Mouse (Mus musculus): ENCODE measurements around the gene Polr2f. TPM values are rescaled to one million over a fixed set of nuclear protein-coding genes. Genes with fewer than 3 reads are reported as not detected.

Polr2f gene
- total RNA-seq, 4 experiments from 2014 or later, result 120 to 161 (median 139) TPM

- no peak for DNase-seq
These were observed 22.0 kb downstream of the Polr2f start for GRCm38 (mm10) chr15:79162822-79163221.

- DNase-seq, result no peak
These were observed 23.4 kb downstream of the Polr2f start for GRCm38 (mm10) chr15:79164251-79164650.

DNA sequence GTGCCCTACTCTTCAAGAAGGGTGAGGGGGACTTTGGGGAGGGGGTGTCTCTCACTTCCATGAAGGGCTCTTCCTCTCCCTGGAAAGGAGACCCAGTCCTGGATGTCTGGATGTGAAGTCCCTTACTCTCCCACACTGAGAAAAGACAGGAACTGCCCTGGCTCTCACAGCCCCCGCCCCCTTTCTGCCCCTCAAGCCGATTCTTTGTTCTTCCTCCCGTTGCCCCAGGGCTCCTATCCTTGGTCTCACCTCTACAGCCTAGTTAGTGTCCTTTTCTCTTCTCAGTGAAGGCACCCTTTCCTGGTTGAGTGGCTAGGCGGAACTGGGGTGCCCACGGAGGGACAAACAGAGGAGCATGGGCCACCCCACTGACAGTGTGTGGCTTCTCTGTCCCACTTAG, 24.3 kb downstream of the Polr2f start, which contains the start of gene Sox10:
Gene Sox10 (minus strand): TSS at position 101 of the 400 bp plus-strand sequence.
- no peak for DNase-seq

DNA sequence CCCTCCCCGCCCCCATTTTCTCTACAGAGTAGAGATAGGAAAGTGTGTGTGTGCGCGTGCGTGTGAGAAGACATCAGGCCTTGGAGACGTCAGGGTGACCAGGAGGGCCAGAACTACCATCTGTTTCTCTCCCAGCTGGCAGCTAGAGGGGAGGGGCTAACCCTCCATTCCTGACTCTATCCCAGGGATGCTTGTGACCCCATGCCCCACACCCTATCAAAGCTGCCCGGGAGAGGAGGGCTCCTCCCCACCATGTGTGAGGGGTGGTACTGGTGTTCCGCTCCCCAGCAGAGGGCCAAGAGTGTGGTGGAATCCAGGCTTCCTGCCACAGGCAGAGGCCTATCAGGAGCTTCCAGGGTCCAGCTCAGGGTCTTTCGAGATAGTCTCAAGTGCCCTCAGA, 25.9 kb downstream of the Polr2f start:
- DNase-seq, result no peak

- DNase-seq, result no peak
These were observed 36.1 kb downstream of the Polr2f start for GRCm38 (mm10) chr15:79176905-79177304.

- DNase-seq, result no peak
These were observed 44.4 kb downstream of the Polr2f start for GRCm38 (mm10) chr15:79185213-79185612.

DNA sequence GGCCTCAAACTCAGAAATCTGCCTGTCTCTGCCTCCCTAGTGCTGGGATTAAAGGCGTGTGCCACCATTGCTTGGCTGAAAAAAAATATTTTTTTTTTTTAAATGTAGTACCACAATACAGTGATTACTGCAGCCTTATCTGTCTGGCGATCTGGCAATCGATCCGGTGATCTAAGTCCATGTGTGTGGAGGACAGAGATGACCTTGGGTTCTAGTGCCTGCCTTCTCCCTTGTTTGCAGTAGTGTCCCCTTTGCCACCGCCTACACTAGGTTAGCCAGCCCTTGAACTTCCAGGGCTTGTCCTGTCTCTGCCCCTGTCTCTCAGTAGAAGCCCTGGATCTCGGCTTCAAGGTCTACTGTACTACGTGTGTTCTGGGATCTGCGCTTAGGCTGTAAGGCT, 47.0 kb downstream of the Polr2f start:
- no peak for DNase-seq

GRCm38 (mm10) chr15:79191426-79191825, 50.6 kb downstream of the Polr2f start:
- no peak for DNase-seq

GRCm38 (mm10) chr15:79192450-79192849, 51.6 kb downstream of the Polr2f start:
- no peak for DNase-seq

DNA sequence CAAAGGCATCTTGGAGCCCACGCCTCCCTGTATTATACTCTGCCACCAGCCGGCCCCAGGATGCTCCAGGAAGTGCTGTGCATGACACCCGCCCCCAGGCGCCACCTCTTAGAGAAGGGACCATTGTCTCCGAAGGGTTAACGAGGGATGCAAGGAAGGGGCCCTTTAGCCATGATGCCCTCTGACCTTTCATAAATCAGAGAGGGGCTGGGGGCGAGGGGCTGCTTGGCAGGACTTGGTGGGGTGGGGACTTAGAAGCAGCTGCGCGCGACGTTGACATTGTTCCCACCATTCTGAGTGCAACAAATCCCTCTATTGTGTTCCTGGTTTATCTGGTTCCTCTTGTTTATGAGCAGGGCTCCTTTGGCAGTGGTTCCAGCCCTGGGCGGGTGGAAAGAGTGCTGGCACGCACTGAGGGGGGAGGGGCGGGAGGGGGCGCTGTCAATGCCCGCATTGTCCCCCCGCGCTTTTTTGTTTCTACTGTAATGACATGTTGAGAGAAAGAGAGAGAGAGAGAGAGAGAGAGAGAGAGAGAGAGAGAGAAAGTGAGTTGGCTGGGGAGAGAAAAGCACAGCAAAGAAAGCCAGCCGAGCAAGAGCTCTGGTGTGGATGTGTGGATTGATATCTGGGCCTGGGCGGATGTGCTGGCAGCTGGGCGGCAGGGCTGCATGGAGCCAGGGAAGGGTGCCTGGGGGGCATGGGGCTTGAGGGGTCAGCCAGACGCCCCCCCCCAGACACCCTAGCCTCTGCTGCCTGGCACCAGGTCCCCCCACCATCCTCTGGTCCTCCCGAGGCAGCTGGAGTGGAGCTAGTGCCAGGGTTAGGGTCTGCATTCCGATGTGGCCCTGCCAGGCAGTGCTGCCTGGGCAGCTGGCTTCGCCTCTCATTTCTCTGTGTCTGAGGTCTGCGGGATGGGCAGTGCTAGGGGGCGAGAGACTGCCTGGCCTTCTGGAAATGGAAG, 52.4 kb downstream of the Polr2f start:
- no peak for DNase-seq

- DNase-seq, result no peak
These were observed 53.2 kb downstream of the Polr2f start for GRCm38 (mm10) chr15:79194048-79194447.

DNA sequence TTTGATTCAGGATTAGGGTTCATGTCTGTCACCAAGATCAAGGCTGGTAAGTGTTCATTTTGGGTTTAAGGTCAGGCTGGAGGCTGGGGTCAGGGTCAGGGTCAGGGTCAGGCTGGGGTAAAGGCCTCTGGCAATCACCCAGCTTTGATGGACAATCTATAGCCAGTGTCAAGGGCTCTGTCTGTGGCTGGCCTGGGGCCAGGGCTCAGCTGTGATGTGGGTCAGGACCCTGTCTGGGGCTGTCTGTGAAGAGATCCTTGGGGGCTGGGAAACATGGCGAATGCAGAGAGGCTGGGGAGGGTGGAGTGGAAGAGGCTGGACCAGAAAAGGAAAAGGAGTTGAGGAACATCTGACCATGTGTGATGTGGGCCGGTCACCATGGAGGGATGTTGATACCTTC, 54.1 kb downstream of the Polr2f start:
- no peak for DNase-seq

GRCm38 (mm10) chr15:79195492-79195891, 54.7 kb downstream of the Polr2f start:
- peak; percentile 54 for DNase-seq

- DNase-seq, result no peak
These were observed 58.7 kb downstream of the Polr2f start for GRCm38 (mm10) chr15:79199390-79199976.

Other genes with a start within 250 kb of the Polr2f start
- gene Gm49510, start 241.3 kb upstream of the Polr2f start, total RNA-seq (2022), result under 1 TPM in 1 of 4 experiments, not detected in 3; 0.45 TPM
- 10 to 100 TPM in 2 of 4 experiments, 1 to 10 TPM in 2; 8.5 to 23.0 (median 15.2) TPM for gene Sh3bp1, start 241.2 kb upstream of the Polr2f start, total RNA-seq (2022)
- gene Pdxp, start 227.1 kb upstream of the Polr2f start, total RNA-seq (2022), result 1 to 10 TPM; 4.6 to 8.6 (median 5.9) TPM
- 100 to 1,000 TPM; 294 to 595 (median 433) TPM for gene Lgals1, start 214.3 kb upstream of the Polr2f start, total RNA-seq (2022)
- 10 to 100 TPM; 51.2 to 58.9 (median 52.1) TPM for gene Nol12, start 206.1 kb upstream of the Polr2f start, total RNA-seq (2022)
- 100 to 1,000 TPM; 121 to 175 (median 150) TPM for gene Triobp, start 193.3 kb upstream of the Polr2f start, total RNA-seq (2022)
- 100 to 1,000 TPM; 122 to 250 (median 176) TPM for gene H1f0, start 112.6 kb upstream of the Polr2f start, total RNA-seq (2022)
- gene Galr3, start 99.1 kb upstream of the Polr2f start, total RNA-seq (2022), result under 1 TPM in 3 of 4 experiments, not detected in 1; 0.28 to 0.31 (median 0.30) TPM
- 10 to 100 TPM; 24.6 to 34.9 (median 28.2) TPM for gene Ankrd54, start 78.1 kb upstream of the Polr2f start, total RNA-seq (2022)
- gene Eif3l, start 65.8 kb upstream of the Polr2f start, total RNA-seq (2022), result 100 to 1,000 TPM; 136 to 157 (median 140) TPM
- 10 to 100 TPM; 40.6 to 88.2 (median 55.8) TPM for gene Micall1, start 32.1 kb upstream of the Polr2f start, total RNA-seq (2022)
- gene 1700088E04Rik, start 244 bp downstream of the Polr2f start, total RNA-seq (2022), result 10 to 100 TPM in 2 of 4 experiments, 1 to 10 TPM in 2; 7.0 to 14.8 (median 10.2) TPM
- 1 to 10 TPM; 1.4 to 2.6 (median 2.4) TPM for gene Sox10, start 24.2 kb downstream of the Polr2f start, total RNA-seq (2022)
- gene Pick1, start 88.2 kb downstream of the Polr2f start, total RNA-seq (2022), result 10 to 100 TPM; 18.1 to 38.0 (median 23.4) TPM
- gene Gm49486, start 88.4 kb downstream of the Polr2f start, total RNA-seq (2022), result not detected
- not detected for gene Slc16a8, start 113.8 kb downstream of the Polr2f start, total RNA-seq (2022)
- 1 to 10 TPM in 1 of 4 experiments, under 1 TPM in 1, not detected in 2; 0.35 to 1.6 TPM for gene Baiap2l2, start 144.5 kb downstream of the Polr2f start, total RNA-seq (2022)
- gene Pla2g6, start 187.4 kb downstream of the Polr2f start, total RNA-seq (2022), result 10 to 100 TPM; 27.8 to 36.2 (median 33.1) TPM
- gene Maff, start 205.6 kb downstream of the Polr2f start, total RNA-seq (2022), result 1 to 10 TPM; 5.2 to 6.7 (median 6.1) TPM

Data from adrenal gland, adult 8-10 months (tissue).